Mouse (Mus musculus): Measurements from ENCODE around the gene Actr10. TPM values are rescaled to one million over a fixed set of nuclear protein-coding genes. Genes with fewer than 3 reads are reported as not detected.

Actr10 gene
- polyA plus RNA-seq, 1 experiment from 2014 or later: 226 TPM

- Histone ChIP-seq H3K9ac (replicated peaks; ENCODE audit: low read depth, low read length) (peak overlapping the region; percentile 57), H3K4me3 (ENCODE audit: low read depth, low read length) (peak overlapping the region; percentile 65), H3K4me1 (ENCODE audit: control insufficient read depth, insufficient read depth, low read length) (0 out of 2 replicates have a peak, but pooled peaks cover 4% of the 10 kb centered on the region), H3K27me3 (ENCODE audit: control insufficient read depth, insufficient read depth, low read length) (no peaks in the 10 kb centered on the region), H3K27ac (ENCODE audit: low read length) (peak overlapping the region; percentile 98), H3K36me3 (ENCODE audit: control insufficient read depth, insufficient read depth, low read length) (peaks cover under 1% of the 10 kb centered on the region; the same call in 1 of the 2 replicates), H3K4me2 (replicated peaks; ENCODE audit: low read depth, low read length) (peak overlapping the region; percentile 29), H3K9me3 (ENCODE audit: control insufficient read depth, low read depth, low read length) (no peaks in the 10 kb centered on the region)
- peak; percentile 56; the same call in 1 of the 2 replicates for ATAC-seq (ENCODE audit: insufficient number of reproducible peaks, insufficient read depth, low FRiP score, low read depth)
- under 1% methylated on average over 15 of the region's 15 CpGs for WGBS
Observed at GRCm38 (mm10) chr12:70968791-70969307, 31.2 kb downstream of the Actr10 start.

- H3K9ac ChIP-seq (replicated peaks; ENCODE audit: low read depth, low read length): no peak overlapping the region
- no peak for ATAC-seq (ENCODE audit: insufficient number of reproducible peaks, insufficient read depth, low FRiP score, low read depth)
- 5% methylated on average over 17 of the region's 17 CpGs for WGBS
Observed at GRCm38 (mm10) chr12:70969485-70970184, 32.0 kb downstream of the Actr10 start.

DNA sequence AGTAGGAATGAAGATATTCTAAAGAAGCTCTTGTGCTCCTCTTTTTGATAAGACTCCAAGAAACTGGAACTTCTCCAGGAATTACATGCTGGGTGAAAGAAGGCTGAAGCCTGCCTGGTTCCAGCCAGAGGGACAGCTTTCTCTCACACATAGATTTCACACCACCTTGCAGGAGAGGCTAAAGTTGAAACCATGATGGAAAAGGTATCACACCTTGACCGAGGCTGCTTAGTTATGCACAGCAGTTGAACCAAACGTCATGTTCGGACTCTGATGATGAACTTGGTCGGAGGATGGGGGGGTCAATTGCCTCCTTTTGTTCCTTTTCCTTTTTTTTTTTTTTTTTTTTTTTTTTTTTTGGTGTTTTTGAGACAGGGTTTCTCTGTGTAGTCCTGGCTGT lies 36.2 kb downstream of the Actr10 start:
- H3K4me1 ChIP-seq (ENCODE audit: control insufficient read depth, insufficient read depth, low read length): peaks cover 9% of the 10 kb centered on the region; the same call in 1 of the 2 replicates
- peak overlapping the region; percentile 63; the same call in 1 of the 2 replicates for H3K27ac ChIP-seq (ENCODE audit: low read length)
- H3K4me3 ChIP-seq (ENCODE audit: low read depth, low read length): no peak overlapping the region; the same call in 1 of the 2 replicates
- H3K9ac ChIP-seq (replicated peaks; ENCODE audit: low read depth, low read length): no peak overlapping the region
- no peak for ATAC-seq (ENCODE audit: insufficient number of reproducible peaks, insufficient read depth, low FRiP score, low read depth)
- H3K27me3 ChIP-seq (ENCODE audit: control insufficient read depth, insufficient read depth, low read length): no peaks in the 10 kb centered on the region
- WGBS: 77% methylated on average over 4 of the region's 4 CpGs
- peaks cover 8% of the 10 kb centered on the region; the same call in 1 of the 2 replicates for H3K36me3 ChIP-seq (ENCODE audit: control insufficient read depth, insufficient read depth, low read length)
- peak overlapping the region; percentile 30 for H3K4me2 ChIP-seq (replicated peaks; ENCODE audit: low read depth, low read length)
- no peaks in the 10 kb centered on the region for H3K9me3 ChIP-seq (ENCODE audit: control insufficient read depth, low read depth, low read length)

More at GRCm38 (mm10) chr12:70969485-70970184, 32.0 kb downstream of the Actr10 start:
- Histone ChIP-seq H3K36me3 (ENCODE audit: control insufficient read depth, insufficient read depth, low read length) (no peaks in the 10 kb centered on the region), H3K9me3 (ENCODE audit: control insufficient read depth, low read depth, low read length) (no peaks in the 10 kb centered on the region), H3K4me2 (replicated peaks; ENCODE audit: low read depth, low read length) (peak overlapping the region; percentile 47), H3K4me1 (ENCODE audit: control insufficient read depth, insufficient read depth, low read length) (0 out of 2 replicates have a peak, but pooled peaks cover 4% of the 10 kb centered on the region), H3K4me3 (ENCODE audit: low read depth, low read length) (peak overlapping the region; percentile 35), H3K27ac (ENCODE audit: low read length) (no peak overlapping the region), H3K27me3 (ENCODE audit: control insufficient read depth, insufficient read depth, low read length) (no peaks in the 10 kb centered on the region)

GRCm38 (mm10) chr12:70974441-70975266 lies 37.0 kb downstream of the Actr10 start, which contains the start of gene Psma3:
TSS of gene Psma3 (plus strand) at chr12:70974621.
- peaks cover 12% of the 10 kb centered on the region for H3K36me3 ChIP-seq (ENCODE audit: control insufficient read depth, insufficient read depth, low read length)
- ATAC-seq (ENCODE audit: insufficient number of reproducible peaks, insufficient read depth, low FRiP score, low read depth): peak; percentile 98
- under 1% methylated on average over 71 of the region's 71 CpGs for WGBS
- H3K27ac ChIP-seq (ENCODE audit: low read length): peak within 1 kb of the TSS; percentile 98
- H3K9me3 ChIP-seq (ENCODE audit: control insufficient read depth, low read depth, low read length): no peaks in the 10 kb centered on the region
- H3K27me3 ChIP-seq (ENCODE audit: control insufficient read depth, insufficient read depth, low read length): no peaks in the 10 kb centered on the region
- peak within 1 kb of the TSS; percentile 97 for H3K9ac ChIP-seq (replicated peaks; ENCODE audit: low read depth, low read length)
- peak within 1 kb of the TSS; percentile 97 for H3K4me3 ChIP-seq (ENCODE audit: low read depth, low read length)
- H3K4me1 ChIP-seq (ENCODE audit: control insufficient read depth, insufficient read depth, low read length): peaks cover 9% of the 10 kb centered on the region; the same call in 1 of the 2 replicates
- H3K4me2 ChIP-seq (replicated peaks; ENCODE audit: low read depth, low read length): peak within 1 kb of the TSS; percentile 42

DNA sequence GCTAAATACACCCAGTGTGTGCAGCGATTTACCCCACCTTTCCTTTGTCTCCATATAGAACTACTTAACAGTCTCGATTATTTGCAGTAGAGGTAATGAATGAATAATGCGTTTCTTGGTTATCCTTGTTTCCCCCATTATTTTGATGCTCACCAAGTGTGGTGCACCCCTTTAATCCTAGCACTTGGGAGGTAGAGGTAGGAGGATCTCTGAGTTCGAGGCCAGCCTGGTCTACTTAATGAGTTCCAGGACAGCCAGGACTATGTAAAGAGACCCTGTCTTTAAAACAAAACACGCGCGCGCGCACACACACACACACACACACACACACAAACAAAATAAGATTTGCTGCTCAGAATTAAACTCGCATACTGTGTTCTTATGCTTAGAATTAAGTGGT lies 37.7 kb downstream of the Actr10 start:
- Histone ChIP-seq H3K27me3 (ENCODE audit: control insufficient read depth, insufficient read depth, low read length) (no peaks in the 10 kb centered on the region), H3K36me3 (ENCODE audit: control insufficient read depth, insufficient read depth, low read length) (peaks cover 19% of the 10 kb centered on the region), H3K4me2 (replicated peaks; ENCODE audit: low read depth, low read length) (peak overlapping the region; percentile 42), H3K4me1 (ENCODE audit: control insufficient read depth, insufficient read depth, low read length) (peaks cover 9% of the 10 kb centered on the region; the same call in 1 of the 2 replicates), H3K9ac (replicated peaks; ENCODE audit: low read depth, low read length) (peak overlapping the region; percentile 97), H3K4me3 (ENCODE audit: low read depth, low read length) (peak overlapping the region; percentile 97), H3K27ac (ENCODE audit: low read length) (peak overlapping the region; percentile 98; the same call in 1 of the 2 replicates), H3K9me3 (ENCODE audit: control insufficient read depth, low read depth, low read length) (no peaks in the 10 kb centered on the region)
- ATAC-seq (ENCODE audit: insufficient number of reproducible peaks, insufficient read depth, low FRiP score, low read depth): no peak
- WGBS: 20% methylated on average over 10 of the region's 10 CpGs

- WGBS: 56% methylated on average over 3 of the region's 3 CpGs
- H3K27me3 ChIP-seq (ENCODE audit: control insufficient read depth, insufficient read depth, low read length): no peaks in the 10 kb centered on the region
- peaks cover 19% of the 10 kb centered on the region for H3K36me3 ChIP-seq (ENCODE audit: control insufficient read depth, insufficient read depth, low read length)
- H3K4me2 ChIP-seq (replicated peaks; ENCODE audit: low read depth, low read length): peak overlapping the region; percentile 42
- peak overlapping the region; percentile 97 for H3K4me3 ChIP-seq (ENCODE audit: low read depth, low read length)
- peaks cover 9% of the 10 kb centered on the region; the same call in 1 of the 2 replicates for H3K4me1 ChIP-seq (ENCODE audit: control insufficient read depth, insufficient read depth, low read length)
- H3K9me3 ChIP-seq (ENCODE audit: control insufficient read depth, low read depth, low read length): no peaks in the 10 kb centered on the region
- H3K9ac ChIP-seq (replicated peaks; ENCODE audit: low read depth, low read length): no peak overlapping the region
- no peak for ATAC-seq (ENCODE audit: insufficient number of reproducible peaks, insufficient read depth, low FRiP score, low read depth)
- H3K27ac ChIP-seq (ENCODE audit: low read length): no peak overlapping the region
Observed at GRCm38 (mm10) chr12:70975891-70976290, 38.2 kb downstream of the Actr10 start.

- no peak overlapping the region for H3K27ac ChIP-seq (ENCODE audit: low read length)
- 90% methylated on average over 7 of the region's 7 CpGs for WGBS
- ATAC-seq (ENCODE audit: insufficient number of reproducible peaks, insufficient read depth, low FRiP score, low read depth): no peak
- H3K36me3 ChIP-seq (ENCODE audit: control insufficient read depth, insufficient read depth, low read length): peaks cover 25% of the 10 kb centered on the region
- H3K4me1 ChIP-seq (ENCODE audit: control insufficient read depth, insufficient read depth, low read length): peaks cover 9% of the 10 kb centered on the region; the same call in 1 of the 2 replicates
- no peak overlapping the region for H3K4me3 ChIP-seq (ENCODE audit: low read depth, low read length)
- no peak overlapping the region for H3K9ac ChIP-seq (replicated peaks; ENCODE audit: low read depth, low read length)
- H3K4me2 ChIP-seq (replicated peaks; ENCODE audit: low read depth, low read length): no peak overlapping the region
- no peaks in the 10 kb centered on the region for H3K9me3 ChIP-seq (ENCODE audit: control insufficient read depth, low read depth, low read length)
- H3K27me3 ChIP-seq (ENCODE audit: control insufficient read depth, insufficient read depth, low read length): no peaks in the 10 kb centered on the region
Observed at GRCm38 (mm10) chr12:70978345-70978744, 40.7 kb downstream of the Actr10 start.
